Mouse (Mus musculus) G1E (cell line): Measurements from ENCODE around the gene Nbr1. TPM values are rescaled to one million over a fixed set of nuclear protein-coding genes. Genes with fewer than 3 reads are reported as not detected.
"Not testable (repeated sequence)": the region's sequence is repeated elsewhere in the genome, so short reads cannot be mapped to it uniquely, and the experiment has no call there.

Source experiments
- ATAC-seq: 2 replicates; pipeline ENCODE4 v1.8.0; 2016; ENCODE audit warnings: mild to moderate bottlenecking; ENCODE audit not compliant: insufficient number of reproducible peaks, poor library complexity, low FRiP score, severe bottlenecking; ENCODE audit errors: extremely low read depth
- DNase-seq: peaks from one replicate; pipeline ENCODE4 v3.0.0; 2012; ENCODE audit warnings: low spot score
- H3K27me3 ChIP-seq: 2 replicates; pipeline ENCODE4 v1.6.1; 2012; ENCODE audit warnings: mild to moderate bottlenecking, low read length, inconsistent platforms; ENCODE audit not compliant: insufficient read depth
- H3K36me3 ChIP-seq: replicated peaks from 2 replicates; pipeline ENCODE3; 2012; ENCODE audit warnings: mild to moderate bottlenecking, inconsistent platforms
- H3K4me1 ChIP-seq: 2 replicates; pipeline ENCODE4 v1.6.1; 2012; ENCODE audit warnings: low read depth, low read length, inconsistent platforms, mixed read lengths; ENCODE audit not compliant: insufficient read depth
- H3K4me3 ChIP-seq: 2 replicates; pipeline ENCODE4 v1.5.1; 2012; ENCODE audit warnings: low read depth, mild to moderate bottlenecking, inconsistent platforms, low read length, moderate library complexity, mixed read lengths
- H3K9me3 ChIP-seq: replicated peaks from 2 replicates; pipeline ENCODE4 v1.6.1; 2012; ENCODE audit warnings: inconsistent platforms
- CTCF ChIP-seq: IDR thresholded peaks from 2 replicates; pipeline ENCODE4 v1.5.1; 2012; ENCODE audit warnings: low read depth, low read length, inconsistent platforms, mixed read lengths
- GATA1 ChIP-seq: IDR thresholded peaks from 2 replicates; pipeline ENCODE4 v1.6.1; 2012; ENCODE audit warnings: borderline replicate concordance, low read length, inconsistent platforms, mixed read lengths
- GATA2 ChIP-seq: IDR thresholded peaks from 2 replicates; pipeline ENCODE4 v1.6.1; 2012; ENCODE audit warnings: low read depth, low read length, inconsistent platforms, borderline replicate concordance
- POLR2AphosphoS5 ChIP-seq: IDR thresholded peaks from 2 replicates; pipeline ENCODE4 v1.6.1; 2012; ENCODE audit warnings: low read depth, low read length, inconsistent platforms; ENCODE audit not compliant: insufficient replicate concordance
- TAL1 ChIP-seq: conservative IDR thresholded peaks from 2 replicates; pipeline ENCODE4 v1.6.1; 2012; ENCODE audit warnings: low read depth, low read length, inconsistent platforms, mixed read lengths
- polyA plus RNA-seq: library from polyadenylated mRNA; stranded (reverse); fragments of >175 nt; gene quantifications from 2 replicates; pipeline ENCODE4 v1.2.3, GENCODE M21; 2012
- total RNA-seq, 2 experiments: library from RNA; stranded (forward) in 1 of 2; stranded (reverse) in 1 of 2; fragments of 200-1000 nt in 1 of 2; fragments of >200 nt in 1 of 2; fragmentation: Nextera tagmentation in 1 of 2; gene quantifications; 2 replicates each; pipeline ENCODE4 v1.2.3; 2014 to 2017

Nbr1 gene
- total and polyA plus RNA-seq, 3 experiments, result 45.6 to 109 (median 99.4) TPM

- DNase-seq, result no peak
- no peak overlapping the region; the same call in 1 of the 2 replicates for H3K4me3 ChIP-seq
- TF ChIP-seq GATA1 (no peak), POLR2AphosphoS5 (no peak), GATA2 (no peak), TAL1 (no peak), CTCF (no peak)
- peaks cover 13% of the 10 kb centered on the region for H3K27me3 ChIP-seq
- H3K9me3 ChIP-seq, result no peaks in the 10 kb centered on the region
- ATAC-seq, result no peak
- H3K36me3 ChIP-seq, result no peaks in the 10 kb centered on the region
- H3K4me1 ChIP-seq, result peaks cover 6% of the 10 kb centered on the region; the same call in 1 of the 2 replicates
Observed at GRCm38 (mm10) chr11:101604116-101604515, 52.2 kb downstream of the Nbr1 start.

- peak; percentile 47; the same call in 1 of the 2 replicates for TF ChIP-seq POLR2AphosphoS5
- H3K9me3 ChIP-seq, H3K36me3 ChIP-seq, H3K4me1 ChIP-seq: not testable (repeated sequence)
- peak; percentile 53 for DNase-seq
- peak; percentile 68 for ATAC-seq
- Histone ChIP-seq H3K4me3 (peak overlapping the region; percentile 23; the same call in 1 of the 2 replicates), H3K27me3 (peaks cover 13% of the 10 kb centered on the region)
Observed at GRCm38 (mm10) chr11:101604531-101605453, 52.8 kb downstream of the Nbr1 start.

GRCm38 (mm10) chr11:101607134-101607533 is 55.2 kb downstream of the Nbr1 start:
- not testable (repeated sequence) for H3K9me3 ChIP-seq, H3K4me3 ChIP-seq, H3K4me1 ChIP-seq, ATAC-seq, H3K36me3 ChIP-seq, DNase-seq
- H3K27me3 ChIP-seq, result peaks cover 12% of the 10 kb centered on the region

GRCm38 (mm10) chr11:101610445-101610844 is 58.5 kb downstream of the Nbr1 start:
- ATAC-seq, result no peak
- H3K4me1 ChIP-seq, result peaks cover 3% of the 10 kb centered on the region; the same call in 1 of the 2 replicates
- H3K4me3 ChIP-seq, result no peak overlapping the region

GRCm38 (mm10) chr11:101613596-101613995 is 61.6 kb downstream of the Nbr1 start:
- ATAC-seq (no peak), DNase-seq (no peak)
- TF ChIP-seq POLR2AphosphoS5 (no peak), GATA1 (no peak), TAL1 (no peak), GATA2 (no peak), CTCF (no peak)
- Histone ChIP-seq H3K4me3 (no peak overlapping the region), H3K4me1 (peaks cover 9% of the 10 kb centered on the region; the same call in 1 of the 2 replicates), H3K36me3 (no peaks in the 10 kb centered on the region), H3K27me3 (peaks cover 48% of the 10 kb centered on the region), H3K9me3 (no peaks in the 10 kb centered on the region)

More at GRCm38 (mm10) chr11:101610445-101610844, 58.5 kb downstream of the Nbr1 start:
- no peak for DNase-seq
- Histone ChIP-seq H3K27me3 (peaks cover 28% of the 10 kb centered on the region), H3K9me3 (no peaks in the 10 kb centered on the region), H3K36me3 (no peaks in the 10 kb centered on the region)
- no peak for TF ChIP-seq TAL1
- no peak for TF ChIP-seq POLR2AphosphoS5
- TF ChIP-seq CTCF, result no peak
- TF ChIP-seq GATA2, result no peak
- TF ChIP-seq GATA1, result no peak

GRCm38 (mm10) chr11:101614116-101614515 is 62.2 kb downstream of the Nbr1 start:
- no peak for DNase-seq
- no peak for ATAC-seq
- TF ChIP-seq GATA1 (no peak), GATA2 (no peak), POLR2AphosphoS5 (no peak), CTCF (no peak), TAL1 (no peak)
- peaks cover 44% of the 10 kb centered on the region for H3K27me3 ChIP-seq
- H3K4me3 ChIP-seq, result no peak overlapping the region
- H3K9me3 ChIP-seq, result no peaks in the 10 kb centered on the region
- H3K36me3 ChIP-seq, result no peaks in the 10 kb centered on the region
- peaks cover 9% of the 10 kb centered on the region; the same call in 1 of the 2 replicates for H3K4me1 ChIP-seq

- H3K36me3 ChIP-seq, result no peaks in the 10 kb centered on the region
- H3K27me3 ChIP-seq, result peaks cover 43% of the 10 kb centered on the region
- no peak overlapping the region for H3K4me3 ChIP-seq
- TF ChIP-seq GATA2, result no peak
- H3K4me1 ChIP-seq, result peaks cover 8% of the 10 kb centered on the region; the same call in 1 of the 2 replicates
- H3K9me3 ChIP-seq, result no peaks in the 10 kb centered on the region
- ATAC-seq, result no peak
- DNase-seq, result no peak
Observed at GRCm38 (mm10) chr11:101615380-101615779, 63.4 kb downstream of the Nbr1 start.
